Mouse (Mus musculus): ENCODE measurements around the gene Skap1.

DNA sequence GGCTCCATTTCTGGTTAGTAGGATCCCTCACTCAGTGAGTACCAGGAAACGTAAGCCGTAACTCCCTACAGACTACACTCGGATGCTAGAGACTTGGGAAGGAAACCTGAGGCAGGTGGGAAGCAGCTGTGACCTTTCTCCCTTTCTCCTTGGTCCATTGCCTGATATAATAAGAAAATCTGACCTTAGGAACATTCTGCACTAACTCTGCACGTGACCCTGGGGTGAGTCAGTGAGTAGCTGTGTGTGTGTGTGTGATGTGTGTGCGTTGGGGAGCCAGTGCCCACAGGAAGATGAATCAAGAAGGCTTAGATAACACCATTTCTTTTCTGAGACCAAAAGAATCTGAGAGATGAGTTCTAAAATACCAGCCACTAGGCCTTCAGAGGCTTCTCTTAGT lies 34.5 kb upstream of the Skap1 start:
- TF ChIP-seq EP300 (IDR thresholded peaks at IDR 0.05; ENCODE audit: low read depth): no peak
- TF ChIP-seq CTCF (IDR thresholded peaks at IDR 0.05; ENCODE audit: low read depth): no peak
